Mouse (Mus musculus) midbrain, embryonic 10.5 days (tissue): Measurements from ENCODE around the gene Sval3. TPM values are rescaled to one million over a fixed set of nuclear protein-coding genes. Genes with fewer than 3 reads are reported as not detected.

Experiments used
- DNase-seq: peaks from one replicate; pipeline ENCODE4 v3.0.0-alpha.2; 2017; ENCODE audit warnings: low spot score
- H3K27ac ChIP-seq: fragments of 300-500 bp; sonication (generic); replicated peaks from 2 replicates; pipeline ENCODE4 v1.5.1; 2016; ENCODE audit warnings: mild to moderate bottlenecking
- H3K27me3 ChIP-seq: fragments of 300-500 bp; sonication (generic); 2 replicates; pipeline ENCODE4 v1.6.1; 2016; ENCODE audit warnings: low read depth, mild to moderate bottlenecking; ENCODE audit not compliant: poor library complexity, severe bottlenecking
- H3K36me3 ChIP-seq: fragments of 300-500 bp; sonication (generic); 2 replicates; pipeline ENCODE4 v1.6.1; 2016; ENCODE audit warnings: mild to moderate bottlenecking, moderate library complexity
- H3K4me1 ChIP-seq: fragments of 300-500 bp; sonication (generic); 2 replicates; pipeline ENCODE4 v1.6.1; 2016
- H3K4me3 ChIP-seq: fragments of 300-500 bp; sonication (generic); 2 replicates; pipeline ENCODE4 v1.5.1; 2016; ENCODE audit warnings: mild to moderate bottlenecking, moderate library complexity
- H3K9me3 ChIP-seq: fragments of 300-500 bp; sonication (generic); replicated peaks from 2 replicates; pipeline ENCODE4 v1.6.1; 2016; ENCODE audit warnings: mild to moderate bottlenecking
- WGBS: fragments of 180-500 bp; shearing (Covaris S2); methylation state at CpG from one replicate; pipeline ENCODE4 v1.1.7; 2016; 5-methylcytosine and 5-hydroxymethylcytosine counted together
- polyA plus RNA-seq: library from polyadenylated mRNA; unstranded; fragments of >200 nt; fragmentation: Nextera tagmentation; extraction: Ambion mirVana; gene quantifications from 2 replicates; pipeline ENCODE4 v1.2.1, GENCODE M21; 2016

The Sval3 gene
- not detected in 2 replicates for polyA plus RNA-seq

DNA sequence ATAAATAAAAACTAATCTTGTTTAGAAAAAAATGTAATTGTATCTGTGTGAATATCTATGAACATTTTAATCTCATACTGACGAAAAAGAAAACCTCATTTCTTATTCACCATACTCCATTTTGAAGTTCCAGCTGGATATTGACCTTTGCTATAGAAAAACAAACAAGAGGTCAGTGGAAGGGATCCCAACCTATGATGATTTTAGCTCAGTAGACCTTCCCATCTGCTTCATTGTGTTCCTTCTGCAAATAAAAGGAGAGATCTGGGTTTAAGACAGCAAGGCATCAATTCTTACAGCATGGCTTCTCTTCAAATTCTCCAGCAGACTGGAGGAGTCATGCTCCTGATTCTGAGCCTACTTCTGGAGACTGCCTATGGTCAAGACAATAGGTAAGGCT, at the start of gene Sval3:
TSS of gene Sval3 (plus strand) at position 301 of the 400 bp plus-strand sequence.
- no peaks in the 10 kb centered on the region for H3K9me3 ChIP-seq
- no peaks in the 10 kb centered on the region for H3K27me3 ChIP-seq
- no peak within 1 kb of the TSS for H3K27ac ChIP-seq
- 76% methylated on average over 1 of the region's 1 CpGs for WGBS
- no peak for DNase-seq
- no peaks in the 10 kb centered on the region for H3K36me3 ChIP-seq
- H3K4me1 ChIP-seq, result no peaks in the 10 kb centered on the region
- H3K4me3 ChIP-seq, result no peak within 1 kb of the TSS

DNA sequence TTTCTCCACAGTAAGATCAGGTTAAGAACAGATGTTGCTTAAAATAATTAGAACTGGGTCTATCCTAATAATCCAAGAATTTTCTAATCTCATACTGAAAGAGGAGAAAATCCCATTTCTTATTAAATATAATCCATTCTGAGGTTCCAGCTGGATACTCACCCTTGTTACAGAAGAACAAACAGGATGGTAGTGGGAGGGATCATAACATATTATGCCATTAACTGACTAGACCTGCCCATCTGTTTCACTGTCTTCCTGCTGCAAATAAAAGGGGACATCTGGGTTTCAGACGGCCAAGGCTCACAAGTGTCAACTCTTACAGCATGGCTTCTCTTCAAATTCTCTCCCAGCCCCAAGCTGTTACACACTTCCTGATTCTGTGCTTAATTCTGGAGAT, 16.6 kb upstream of the Sval3 start, which contains the start of gene Sval1:
TSS of gene Sval1 (plus strand) at position 301 of the 400 bp plus-strand sequence.
- 76% methylated on average over 1 of the region's 1 CpGs for WGBS
- no peak for DNase-seq
- Histone ChIP-seq H3K27ac (no peak within 1 kb of the TSS), H3K27me3 (no peaks in the 10 kb centered on the region), H3K4me3 (no peak within 1 kb of the TSS), H3K4me1 (no peaks in the 10 kb centered on the region), H3K36me3 (no peaks in the 10 kb centered on the region), H3K9me3 (no peaks in the 10 kb centered on the region)

Other genes with a start within 250 kb of the Sval3 start
- not detected in 2 replicates for gene Olfr459, start 193.0 kb upstream of the Sval3 start, polyA plus RNA-seq
- not detected in 2 replicates for gene Pip, start 120.6 kb upstream of the Sval3 start, polyA plus RNA-seq
- not detected in 2 replicates for gene Sval2, start 115.2 kb upstream of the Sval3 start, polyA plus RNA-seq
- gene Sval1, start 16.5 kb upstream of the Sval3 start, polyA plus RNA-seq, result not detected in 2 replicates
- gene Sva, start 70.3 kb downstream of the Sval3 start, polyA plus RNA-seq, result not detected in 2 replicates
- gene Tas2r139, start 172.8 kb downstream of the Sval3 start, polyA plus RNA-seq, result not detected in 2 replicates
- gene Tas2r144, start 247.2 kb downstream of the Sval3 start, polyA plus RNA-seq, result not detected in 2 replicates